Mouse (Mus musculus) heart, postnatal 4 days (tissue): ENCODE data around the gene Lmtk3. TPM values are rescaled to one million over a fixed set of nuclear protein-coding genes. Genes with fewer than 3 reads are reported as not detected.

ENCODE experiments used
- total RNA-seq, 2 experiments: library from RNA; stranded (reverse); gene quantifications; 2 replicates each; pipeline ENCODE4 v1.2.3; 2021

Lmtk3 gene
- total RNA-seq, 2 experiments from 2014 or later = 0.10 to 0.16 TPM

Other genes with a start within 250 kb of the Lmtk3 start
- under 1 TPM in 1 of 2 experiments, not detected in 1; 0.20 TPM for gene Hsd17b14, start 228.8 kb upstream of the Lmtk3 start, total RNA-seq
- 10 to 100 TPM; 56.1 to 64.7 TPM for gene Bcat2, start 213.6 kb upstream of the Lmtk3 start, total RNA-seq
- not detected for gene Fgf21, start 168.2 kb upstream of the Lmtk3 start, total RNA-seq
- gene Fut1, start 166.4 kb upstream of the Lmtk3 start, total RNA-seq = not detected
- gene Izumo1, start 161.9 kb upstream of the Lmtk3 start, total RNA-seq = under 1 TPM; 0.56 to 0.60 TPM
- 10 to 100 TPM; 50.0 to 50.5 TPM for gene Rasip1, start 156.2 kb upstream of the Lmtk3 start, total RNA-seq
- 10 to 100 TPM in 1 of 2 experiments, 1 to 10 TPM in 1; 8.8 to 11.7 TPM for gene Mamstr, start 143.8 kb upstream of the Lmtk3 start, total RNA-seq
- not detected for gene Fut2, start 117.3 kb upstream of the Lmtk3 start, total RNA-seq
- not detected for gene Ntn5, start 99.7 kb upstream of the Lmtk3 start, total RNA-seq
- under 1 TPM; 0.14 to 0.18 TPM for gene Sec1, start 89.3 kb upstream of the Lmtk3 start, total RNA-seq
- 1 to 10 TPM; 4.5 to 5.0 TPM for gene Car11, start 83.9 kb upstream of the Lmtk3 start, total RNA-seq
- 10 to 100 TPM; 22.6 to 25.1 TPM for gene Dbp, start 78.7 kb upstream of the Lmtk3 start, total RNA-seq
- 100 to 1,000 TPM; 787 to 798 TPM for gene Rpl18, start 68.3 kb upstream of the Lmtk3 start, total RNA-seq
- 10 to 100 TPM; 14.2 to 16.7 TPM for gene Sphk2, start 65.7 kb upstream of the Lmtk3 start, total RNA-seq
- gene Fam83e, start 62.5 kb upstream of the Lmtk3 start, total RNA-seq = under 1 TPM; 0.38 to 0.43 TPM
- gene Spaca4, start 57.9 kb upstream of the Lmtk3 start, total RNA-seq = not detected
- gene Sult2b1, start 931 bp downstream of the Lmtk3 start, total RNA-seq = not detected
- 100 to 1,000 TPM; 105 to 107 TPM for gene Cyth2, start 30.8 kb downstream of the Lmtk3 start, total RNA-seq
- under 1 TPM; 0.34 to 0.38 TPM for gene Kcnj14, start 41.0 kb downstream of the Lmtk3 start, total RNA-seq
- 10 to 100 TPM; 19.3 to 19.9 TPM for gene Grwd1, start 47.2 kb downstream of the Lmtk3 start, total RNA-seq
- gene Kdelr1, start 89.0 kb downstream of the Lmtk3 start, total RNA-seq = 100 to 1,000 TPM; 118 to 130 TPM
- gene Grin2d, start 94.6 kb downstream of the Lmtk3 start, total RNA-seq = under 1 TPM; 0.52 to 0.63 TPM
- gene Syngr4, start 113.0 kb downstream of the Lmtk3 start, total RNA-seq = 1 to 10 TPM in 1 of 2 experiments, under 1 TPM in 1; 0.90 to 1.3 TPM
- gene Tmem143, start 113.2 kb downstream of the Lmtk3 start, total RNA-seq = 10 to 100 TPM; 36.9 to 43.9 TPM
- gene Emp3, start 137.7 kb downstream of the Lmtk3 start, total RNA-seq = 10 to 100 TPM; 38.0 to 42.1 TPM
- 1 to 10 TPM; 1.6 TPM for gene Ccdc114, start 140.3 kb downstream of the Lmtk3 start, total RNA-seq
- gene Abcc6, start 246.6 kb downstream of the Lmtk3 start, total RNA-seq = not detected
- 10 to 100 TPM; 61.0 to 64.7 TPM for gene Nomo1, start 250.0 kb downstream of the Lmtk3 start, total RNA-seq